Comparison of ENCODE assay signal across 13 mouse cellular contexts in genomic region chr14:32856246-32856645, GRCm38 (mm10). TPM values are rescaled to one million over a fixed set of nuclear protein-coding genes. Genes with fewer than 3 reads are reported as not detected.
DNase-seq lines count a peak whose midpoint lies in the region; ATAC-seq and TF ChIP-seq lines count a peak whose summit lies in the region.
"Had no signal": no experiment of that assay in that cellular context is flagged by ENCODE, and none has a peak within 500 bp of the region (broad histone marks: within the 10 kb centered on the region; RNA-seq: fewer than 3 reads in every experiment).

No protein-coding gene starts in this region.

- H3K27me3 ChIP-seq in kidney, embryonic 16.5 days (ENCODE audit: insufficient read depth, low read length) = peaks cover 12% of the 10 kb centered on the region; the same call in 1 of the 2 replicates
- peaks cover 36% of the 10 kb centered on the region for H3K27me3 ChIP-seq in forebrain, embryonic 12.5 days
- H3K27me3 ChIP-seq in intestine, postnatal 0 days (replicated peaks; ENCODE audit: control insufficient read depth, insufficient read depth, low read length) = peaks cover 4% of the 10 kb centered on the region; the same call in 1 of the 2 replicates
- H3K27me3 ChIP-seq in neural tube, embryonic 13.5 days = peaks cover 23% of the 10 kb centered on the region

- TF ChIP-seq CTCF in intestine, postnatal 0 days (IDR thresholded peaks at IDR 0.05; ENCODE audit: low read depth) = no peak

- H3K9me3 ChIP-seq in kidney, embryonic 16.5 days (ENCODE audit: low read length) = no peaks in the 10 kb centered on the region
- no peaks in the 10 kb centered on the region for H3K9me3 ChIP-seq in forebrain, embryonic 12.5 days
- no peaks in the 10 kb centered on the region for H3K9me3 ChIP-seq in intestine, postnatal 0 days (ENCODE audit: control insufficient read depth)
- H3K9me3 ChIP-seq in neural tube, embryonic 13.5 days = no peaks in the 10 kb centered on the region

- no peak for DNase-seq in kidney, postnatal 10 days
- no peak for DNase-seq in cerebellum, adult 9-11 months
- DNase-seq in urinary bladder, adult 18-20 months (ENCODE audit: low spot score in 2 of 2) = no peak

- H3K4me2 ChIP-seq in kidney, embryonic 16.5 days (replicated peaks; ENCODE audit: low read depth, low read length) = peak overlapping the region; percentile 75
- H3K4me2 ChIP-seq in forebrain, embryonic 12.5 days = peak overlapping the region; percentile 80
- H3K4me2 ChIP-seq in intestine, postnatal 0 days (replicated peaks; ENCODE audit: low read depth) = peak overlapping the region; percentile 72
- H3K4me2 ChIP-seq in neural tube, embryonic 13.5 days = peak overlapping the region; percentile 79

- H3K4me3 ChIP-seq in kidney, embryonic 16.5 days (ENCODE audit: low read length) = peak overlapping the region; percentile 61
- H3K4me3 ChIP-seq in forebrain, embryonic 12.5 days (replicated peaks) = peak overlapping the region; percentile 49
- H3K4me3 ChIP-seq in intestine, postnatal 0 days (ENCODE audit: low read depth, low read length) = peak overlapping the region; percentile 49
- peak overlapping the region; percentile 49 for H3K4me3 ChIP-seq in neural tube, embryonic 13.5 days

- H3K4me1 ChIP-seq in kidney, embryonic 16.5 days (ENCODE audit: insufficient read depth, low read length) = peaks cover 39% of the 10 kb centered on the region
- H3K4me1 ChIP-seq in forebrain, embryonic 12.5 days = no peaks in the 10 kb centered on the region; the same call in 1 of the 2 replicates
- H3K4me1 ChIP-seq in intestine, postnatal 0 days (replicated peaks; ENCODE audit: control insufficient read depth, insufficient read depth, low read length) = no peaks in the 10 kb centered on the region
- H3K4me1 ChIP-seq in neural tube, embryonic 13.5 days (replicated peaks) = peaks cover 20% of the 10 kb centered on the region

- ATAC-seq in kidney, embryonic 16.5 days (ENCODE audit: low FRiP score, low TSS enrichment) = no peak
- ATAC-seq in forebrain, embryonic 12.5 days (ENCODE audit: low FRiP score) = no peak
- ATAC-seq in intestine, postnatal 0 days = no peak
- ATAC-seq in neural tube, embryonic 13.5 days (ENCODE audit: low read depth) = no peak
- no peak for ATAC-seq in granulocyte monocyte progenitor cell, adult 5-6 weeks (replicated peaks; ENCODE audit: poor library complexity, severe bottlenecking)

- WGBS in kidney, embryonic 16.5 days = 30% methylated on average over 5 of the region's 5 CpGs
- WGBS in forebrain, embryonic 12.5 days = 44% methylated on average over 5 of the region's 5 CpGs
- 34% methylated on average over 5 of the region's 5 CpGs for WGBS in intestine, postnatal 0 days
- 40% methylated on average over 5 of the region's 5 CpGs for WGBS in neural tube, embryonic 13.5 days

- peak overlapping the region; percentile 74; the same call in 1 of the 2 replicates for H3K9ac ChIP-seq in kidney, embryonic 16.5 days (replicated peaks; ENCODE audit: low read length)
- H3K9ac ChIP-seq in forebrain, embryonic 12.5 days = peak overlapping the region; percentile 63
- no peak overlapping the region for H3K9ac ChIP-seq in intestine, postnatal 0 days (ENCODE audit: low read depth, low read length)
- peak overlapping the region; percentile 75; the same call in 1 of the 2 replicates for H3K9ac ChIP-seq in neural tube, embryonic 13.5 days

- no peak overlapping the region for H3K27ac ChIP-seq in kidney, embryonic 16.5 days (ENCODE audit: low read length)
- no peak overlapping the region for H3K27ac ChIP-seq in forebrain, embryonic 12.5 days
- H3K27ac ChIP-seq in intestine, postnatal 0 days (ENCODE audit: low read depth, low read length) = no peak overlapping the region
- no peak overlapping the region for H3K27ac ChIP-seq in neural tube, embryonic 13.5 days (replicated peaks)

- H3K36me3 ChIP-seq in kidney, embryonic 16.5 days (ENCODE audit: insufficient read depth, low read length) = no peaks in the 10 kb centered on the region
- no peaks in the 10 kb centered on the region for H3K36me3 ChIP-seq in forebrain, embryonic 12.5 days (replicated peaks)
- no peaks in the 10 kb centered on the region for H3K36me3 ChIP-seq in intestine, postnatal 0 days (ENCODE audit: control insufficient read depth, insufficient read depth)
- H3K36me3 ChIP-seq in neural tube, embryonic 13.5 days = no peaks in the 10 kb centered on the region
- H3K36me3 ChIP-seq: G1E had no signal

RNA-seq across cellular contexts. Expression of gene Vstm4, which starts 0.3 kb away (rescaled TPM):
- polyA plus RNA-seq in kidney, embryonic 16.5 days (2015; fragmentation: Nextera tagmentation; extraction: Ambion mirVana) = 45.7 and 51.8 TPM in 2 replicates
- 3.6 and 3.7 TPM in 2 replicates for polyA plus RNA-seq in forebrain, embryonic 12.5 days (2016; fragmentation: Nextera tagmentation; extraction: Ambion mirVana)
- 13.1 and 13.5 TPM in 2 replicates for polyA plus RNA-seq in intestine, postnatal 0 days (2015; fragmentation: Nextera tagmentation; extraction: Ambion mirVana)
- 12.2 and 12.4 TPM in 2 replicates for polyA plus RNA-seq in neural tube, embryonic 13.5 days (2015; fragmentation: Nextera tagmentation; extraction: Ambion mirVana)
- not detected in 2 replicates for total RNA-seq in granulocyte monocyte progenitor cell, adult 5-6 weeks (2014; fragmentation: Nextera tagmentation)
- not detected in 2 replicates for total RNA-seq in granulocyte monocyte progenitor cell, adult 5-6 weeks (2017)
- total RNA-seq: neutrophil, adult 5-6 weeks had no signal
- polyA plus RNA-seq: G1E had no signal

RNA-seq across cellular contexts. Expression of gene Fam170b, which starts 22.5 kb away (rescaled TPM):
- 0.10 and 0.15 TPM in 2 replicates for polyA plus RNA-seq in kidney, embryonic 16.5 days (2015; fragmentation: Nextera tagmentation; extraction: Ambion mirVana)
- polyA plus RNA-seq in forebrain, embryonic 12.5 days (2016; fragmentation: Nextera tagmentation; extraction: Ambion mirVana) = not detected in 2 replicates
- not detected in 2 replicates for polyA plus RNA-seq in intestine, postnatal 0 days (2015; fragmentation: Nextera tagmentation; extraction: Ambion mirVana)
- 0.10 TPM in 1 of 2 replicates, not detected in the other for polyA plus RNA-seq in neural tube, embryonic 13.5 days (2015; fragmentation: Nextera tagmentation; extraction: Ambion mirVana)
- not detected in 2 replicates for total RNA-seq in granulocyte monocyte progenitor cell, adult 5-6 weeks (2014; fragmentation: Nextera tagmentation)
- not detected in 2 replicates for total RNA-seq in granulocyte monocyte progenitor cell, adult 5-6 weeks (2017)
- total RNA-seq: layer of hippocampus, postnatal 25 days; neutrophil, adult 5-6 weeks had no signal
- polyA plus RNA-seq: brain, embryonic 14.5 days; frontal cortex, adult 2 months; G1E had no signal
